Mouse (Mus musculus): Measurements from ENCODE around the gene Entpd5. TPM values are rescaled to one million over a fixed set of nuclear protein-coding genes. Genes with fewer than 3 reads are reported as not detected.
"Not testable (repeated sequence)": the region's sequence is repeated elsewhere in the genome, so short reads cannot be mapped to it uniquely, and the experiment has no call there.

Gene Entpd5
- polyA plus RNA-seq, 1 experiment from 2014 or later, result 26.0 TPM

GRCm38 (mm10) chr12:84366971-84367370 is 41.9 kb downstream of the Entpd5 start:
- Histone ChIP-seq H3K9me3 (replicated peaks; ENCODE audit: control insufficient read depth, low read length) (no peaks in the 10 kb centered on the region), H3K36me3 (ENCODE audit: control insufficient read depth, insufficient read depth, low read length) (peaks cover 21% of the 10 kb centered on the region), H3K4me2 (ENCODE audit: low read depth, low read length) (no peak overlapping the region), H3K4me3 (replicated peaks; ENCODE audit: low read length) (no peak overlapping the region), H3K27ac (ENCODE audit: low read length) (no peak overlapping the region), H3K9ac (ENCODE audit: low read length) (no peak overlapping the region), H3K27me3 (ENCODE audit: control insufficient read depth, insufficient read depth, low read length) (no peaks in the 10 kb centered on the region), H3K4me1 (ENCODE audit: control insufficient read depth, insufficient read depth, low read length) (peaks cover 5% of the 10 kb centered on the region)
- WGBS, result 62% methylated on average over 9 of the region's 9 CpGs
- ATAC-seq (ENCODE audit: insufficient read depth, low FRiP score), result no peak

- H3K4me2 ChIP-seq (ENCODE audit: low read depth, low read length), result no peak overlapping the region
- ATAC-seq (ENCODE audit: insufficient read depth, low FRiP score), result no peak
- H3K36me3 ChIP-seq (ENCODE audit: control insufficient read depth, insufficient read depth, low read length), result peaks cover 10% of the 10 kb centered on the region
- 91% methylated on average over 6 of the region's 6 CpGs for WGBS
- H3K4me3 ChIP-seq (replicated peaks; ENCODE audit: low read length), result no peak overlapping the region
- no peaks in the 10 kb centered on the region for H3K27me3 ChIP-seq (ENCODE audit: control insufficient read depth, insufficient read depth, low read length)
- H3K4me1 ChIP-seq (ENCODE audit: control insufficient read depth, insufficient read depth, low read length), result peaks cover 10% of the 10 kb centered on the region
- no peak overlapping the region for H3K27ac ChIP-seq (ENCODE audit: low read length)
- no peaks in the 10 kb centered on the region for H3K9me3 ChIP-seq (replicated peaks; ENCODE audit: control insufficient read depth, low read length)
- no peak overlapping the region for H3K9ac ChIP-seq (ENCODE audit: low read length)
Observed at GRCm38 (mm10) chr12:84365137-84365536, 43.7 kb downstream of the Entpd5 start.

GRCm38 (mm10) chr12:84364291-84364690 is 44.5 kb downstream of the Entpd5 start:
- Histone ChIP-seq H3K4me1 (ENCODE audit: control insufficient read depth, insufficient read depth, low read length) (peaks cover 10% of the 10 kb centered on the region), H3K4me2 (ENCODE audit: low read depth, low read length) (no peak overlapping the region), H3K9me3 (replicated peaks; ENCODE audit: control insufficient read depth, low read length) (no peaks in the 10 kb centered on the region), H3K27ac (ENCODE audit: low read length) (no peak overlapping the region), H3K27me3 (ENCODE audit: control insufficient read depth, insufficient read depth, low read length) (no peaks in the 10 kb centered on the region), H3K4me3 (replicated peaks; ENCODE audit: low read length) (no peak overlapping the region), H3K9ac (ENCODE audit: low read length) (no peak overlapping the region), H3K36me3 (ENCODE audit: control insufficient read depth, insufficient read depth, low read length) (peaks cover 9% of the 10 kb centered on the region; the same call in 1 of the 2 replicates)
- 79% methylated on average over 9 of the region's 9 CpGs for WGBS
- no peak for ATAC-seq (ENCODE audit: insufficient read depth, low FRiP score)

GRCm38 (mm10) chr12:84362872-84363271 is 46.0 kb downstream of the Entpd5 start:
- Histone ChIP-seq H3K27ac (ENCODE audit: low read length) (no peak overlapping the region), H3K4me2 (ENCODE audit: low read depth, low read length) (peak overlapping the region; percentile 78), H3K4me1 (ENCODE audit: control insufficient read depth, insufficient read depth, low read length) (peaks cover 10% of the 10 kb centered on the region), H3K36me3 (ENCODE audit: control insufficient read depth, insufficient read depth, low read length) (peaks cover 5% of the 10 kb centered on the region; the same call in 1 of the 2 replicates), H3K9me3 (replicated peaks; ENCODE audit: control insufficient read depth, low read length) (no peaks in the 10 kb centered on the region), H3K9ac (ENCODE audit: low read length) (no peak overlapping the region), H3K4me3 (replicated peaks; ENCODE audit: low read length) (peak overlapping the region; percentile 100), H3K27me3 (ENCODE audit: control insufficient read depth, insufficient read depth, low read length) (no peaks in the 10 kb centered on the region)
- ATAC-seq (ENCODE audit: insufficient read depth, low FRiP score), result no peak
- WGBS, result 26% methylated on average over 2 of the region's 2 CpGs

DNA sequence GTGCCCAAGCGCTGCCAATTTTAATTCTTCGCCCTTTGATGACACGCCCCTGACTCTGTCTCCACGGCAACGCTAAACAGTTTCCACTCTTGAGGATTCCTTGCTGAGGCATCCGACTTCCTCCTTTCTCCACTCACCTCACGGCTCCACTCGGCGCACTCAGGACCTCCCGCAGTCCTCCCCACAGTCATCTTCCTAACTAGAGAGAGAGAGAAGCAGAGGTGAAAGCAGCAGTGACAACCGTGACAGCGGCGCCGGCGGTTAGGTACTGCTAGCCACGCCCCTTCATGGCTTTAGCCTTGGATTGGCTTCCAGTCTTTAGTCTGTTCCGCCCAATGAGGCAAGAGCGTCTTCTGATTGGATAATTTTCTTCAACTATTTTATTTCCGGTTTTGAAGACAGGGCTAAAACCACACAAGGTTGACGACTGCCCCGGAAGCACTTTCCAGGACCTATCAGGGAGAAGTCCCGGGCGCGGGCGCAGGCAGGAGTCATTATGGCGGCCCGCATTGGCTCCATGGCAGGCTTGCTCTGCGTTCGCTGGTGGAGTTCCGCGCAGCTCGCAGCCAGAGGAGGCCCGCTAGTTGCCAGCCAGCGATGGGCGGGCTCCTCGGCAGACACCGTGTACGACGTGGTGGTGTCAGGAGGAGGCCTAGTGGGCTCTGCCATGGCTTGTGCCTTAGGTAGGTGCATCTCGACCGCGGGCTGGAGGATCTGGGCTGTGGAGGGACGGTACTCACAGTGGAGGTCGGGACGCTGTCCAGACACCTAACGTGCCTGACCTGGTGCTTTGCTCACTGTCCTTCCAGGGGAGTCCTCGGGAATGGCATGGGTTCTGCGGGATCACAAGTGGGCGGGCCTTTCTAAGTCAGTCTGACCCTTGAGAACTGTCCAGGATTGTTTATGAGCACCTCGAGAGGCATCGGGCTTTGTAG is 47.0 kb downstream of the Entpd5 start, which contains the start of the genes Coq6 and Fam161b:
Coq6 (plus strand) TSS at position 103 of the 935 bp plus-strand sequence.
Fam161b (minus strand) TSS at position 279 of the 935 bp plus-strand sequence.
- peak within 1 kb of the TSS; percentile 57 for H3K27ac ChIP-seq (ENCODE audit: low read length)
- peak; percentile 100 for ATAC-seq (ENCODE audit: insufficient read depth, low FRiP score)
- H3K4me2 ChIP-seq (ENCODE audit: low read depth, low read length), result peak within 1 kb of the TSS; percentile 78
- H3K4me3 ChIP-seq (replicated peaks; ENCODE audit: low read length), result peak within 1 kb of the TSS; percentile 100
- under 1% methylated on average over 51 of the region's 51 CpGs for WGBS
- no peaks in the 10 kb centered on the region for H3K27me3 ChIP-seq (ENCODE audit: control insufficient read depth, insufficient read depth, low read length)
- peaks cover 10% of the 10 kb centered on the region for H3K4me1 ChIP-seq (ENCODE audit: control insufficient read depth, insufficient read depth, low read length)
- peak within 1 kb of the TSS; percentile 96 for H3K9ac ChIP-seq (ENCODE audit: low read length)
- no peaks in the 10 kb centered on the region for H3K9me3 ChIP-seq (replicated peaks; ENCODE audit: control insufficient read depth, low read length)
- peaks cover under 1% of the 10 kb centered on the region; the same call in 1 of the 2 replicates for H3K36me3 ChIP-seq (ENCODE audit: control insufficient read depth, insufficient read depth, low read length)

GRCm38 (mm10) chr12:84358699-84359098 is 50.1 kb downstream of the Entpd5 start:
- H3K4me1 ChIP-seq (ENCODE audit: control insufficient read depth, insufficient read depth, low read length); H3K4me3 ChIP-seq (replicated peaks; ENCODE audit: low read length); H3K9me3 ChIP-seq (replicated peaks; ENCODE audit: control insufficient read depth, low read length); H3K9ac ChIP-seq (ENCODE audit: low read length); H3K4me2 ChIP-seq (ENCODE audit: low read depth, low read length); H3K27me3 ChIP-seq (ENCODE audit: control insufficient read depth, insufficient read depth, low read length); H3K27ac ChIP-seq (ENCODE audit: low read length); ATAC-seq (ENCODE audit: insufficient read depth, low FRiP score); H3K36me3 ChIP-seq (ENCODE audit: control insufficient read depth, insufficient read depth, low read length): not testable (repeated sequence)
- 74% methylated on average over 2 of the region's 2 CpGs for WGBS

DNA sequence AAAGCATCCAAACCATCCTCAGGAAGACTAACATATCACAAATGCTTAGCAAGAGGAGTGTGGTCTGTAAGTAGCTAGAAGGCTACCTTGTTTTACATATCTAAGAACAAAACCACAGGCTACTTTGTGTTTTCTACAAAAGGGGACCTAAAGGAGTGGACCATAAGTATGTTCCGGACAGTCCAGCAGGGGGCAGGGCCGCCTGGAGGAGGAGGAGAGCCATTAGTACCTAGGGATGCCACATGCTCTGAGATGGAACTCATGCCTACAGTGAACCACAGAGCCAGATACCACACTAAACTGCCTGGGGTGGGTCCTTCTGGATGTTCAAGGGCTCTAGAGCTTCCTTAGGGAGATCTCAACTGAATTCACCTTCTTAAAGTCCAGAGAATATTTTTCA is 61.6 kb downstream of the Entpd5 start:
- H3K4me2 ChIP-seq (ENCODE audit: low read depth, low read length), result no peak overlapping the region
- no peak overlapping the region for H3K4me3 ChIP-seq (replicated peaks; ENCODE audit: low read length)
- no peaks in the 10 kb centered on the region for H3K9me3 ChIP-seq (replicated peaks; ENCODE audit: control insufficient read depth, low read length)
- no peaks in the 10 kb centered on the region for H3K27me3 ChIP-seq (ENCODE audit: control insufficient read depth, insufficient read depth, low read length)
- peak; percentile 60; the same call in 1 of the 2 replicates for ATAC-seq (ENCODE audit: insufficient read depth, low FRiP score)
- H3K9ac ChIP-seq (ENCODE audit: low read length), result no peak overlapping the region
- no peak overlapping the region for H3K27ac ChIP-seq (ENCODE audit: low read length)
- H3K4me1 ChIP-seq (ENCODE audit: control insufficient read depth, insufficient read depth, low read length), result no peaks in the 10 kb centered on the region
- 41% methylated on average over 2 of the region's 2 CpGs for WGBS
- H3K36me3 ChIP-seq (ENCODE audit: control insufficient read depth, insufficient read depth, low read length), result 0 out of 2 replicates have a peak, but pooled peaks cover 2% of the 10 kb centered on the region

DNA sequence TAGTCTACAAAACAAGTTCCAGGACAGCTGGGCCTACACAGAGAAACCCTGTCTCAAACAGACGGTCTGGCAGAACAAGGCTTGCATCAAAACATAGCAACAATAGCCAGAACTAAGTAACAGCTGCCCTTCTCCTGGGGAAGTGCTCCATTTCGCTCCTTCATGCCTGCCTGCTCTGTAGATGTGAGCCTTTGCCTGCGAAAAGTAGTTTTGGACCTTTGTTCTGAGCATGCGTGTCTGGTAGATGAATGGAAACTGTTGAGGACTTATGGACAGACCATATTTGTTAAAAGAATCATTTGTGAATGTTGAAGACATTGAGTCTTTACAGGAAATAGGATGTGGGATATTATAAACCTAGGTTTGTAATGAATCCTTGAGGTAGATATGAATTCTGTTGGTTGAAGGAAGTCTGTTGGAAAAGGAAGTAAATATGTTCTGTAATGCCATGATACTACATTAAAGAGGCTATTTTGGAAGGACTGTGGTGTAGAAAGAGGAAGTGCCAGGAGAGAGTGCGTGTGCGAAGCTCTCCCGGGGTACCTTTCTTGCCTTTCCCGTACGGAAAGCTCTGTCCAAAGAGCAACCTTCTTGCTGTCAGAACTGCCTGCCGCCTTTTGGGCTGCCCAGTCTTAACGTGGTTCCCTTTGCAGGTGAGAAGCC is 71.7 kb downstream of the Entpd5 start:
- no peak for ATAC-seq (ENCODE audit: insufficient read depth, low FRiP score)
- Histone ChIP-seq H3K27ac (ENCODE audit: low read length) (no peak overlapping the region), H3K4me3 (replicated peaks; ENCODE audit: low read length) (no peak overlapping the region), H3K9me3 (replicated peaks; ENCODE audit: control insufficient read depth, low read length) (no peaks in the 10 kb centered on the region), H3K27me3 (ENCODE audit: control insufficient read depth, insufficient read depth, low read length) (no peaks in the 10 kb centered on the region), H3K9ac (ENCODE audit: low read length) (no peak overlapping the region), H3K4me2 (ENCODE audit: low read depth, low read length) (no peak overlapping the region), H3K4me1 (ENCODE audit: control insufficient read depth, insufficient read depth, low read length) (no peaks in the 10 kb centered on the region), H3K36me3 (ENCODE audit: control insufficient read depth, insufficient read depth, low read length) (peaks cover 28% of the 10 kb centered on the region)
- 87% methylated on average over 11 of the region's 11 CpGs for WGBS

GRCm38 (mm10) chr12:84327111-84327512 is 81.7 kb downstream of the Entpd5 start:
- H3K36me3 ChIP-seq (ENCODE audit: control insufficient read depth, insufficient read depth, low read length), result no peaks in the 10 kb centered on the region; the same call in 1 of the 2 replicates

More at GRCm38 (mm10) chr12:84327111-84327512, 81.7 kb downstream of the Entpd5 start:
- WGBS, result 56% methylated on average over 4 of the region's 4 CpGs
- peak; percentile 75 for ATAC-seq (ENCODE audit: insufficient read depth, low FRiP score)
- no peak overlapping the region; the same call in 1 of the 2 replicates for H3K27ac ChIP-seq (ENCODE audit: low read length)
- no peak overlapping the region for H3K4me3 ChIP-seq (replicated peaks; ENCODE audit: low read length)
- H3K27me3 ChIP-seq (ENCODE audit: control insufficient read depth, insufficient read depth, low read length), result no peaks in the 10 kb centered on the region
- no peak overlapping the region for H3K9ac ChIP-seq (ENCODE audit: low read length)
- H3K4me2 ChIP-seq (ENCODE audit: low read depth, low read length), result no peak overlapping the region
- no peaks in the 10 kb centered on the region for H3K9me3 ChIP-seq (replicated peaks; ENCODE audit: control insufficient read depth, low read length)
- H3K4me1 ChIP-seq (ENCODE audit: control insufficient read depth, insufficient read depth, low read length), result no peaks in the 10 kb centered on the region
